Mouse (Mus musculus) Patski (cell line): ENCODE results near the gene Kri1. TPM values are rescaled to one million over a fixed set of nuclear protein-coding genes. Genes with fewer than 3 reads are reported as not detected.
"Not testable (repeated sequence)": the region's sequence is repeated elsewhere in the genome, so short reads cannot be mapped to it uniquely, and the experiment has no call there.

Experiments used
- ATAC-seq: fragments of 100-300 bp; one replicate; pipeline ENCODE4 v1.8.0; 2021
- CTCF ChIA-PET: fragments of 350-600 bp; sonication (Branson Sonifier 250); formaldehyde crosslinking; loops from one replicate; lab custom pipeline; 2022; ENCODE audit warnings: inconsistent platforms; lab: Charles Lee
- POLR2A ChIA-PET: fragments of 350-600 bp; sonication (Branson Sonifier 250); formaldehyde crosslinking; loops from one replicate; lab custom pipeline; 2022; ENCODE audit warnings: antibody characterized with exemption, inconsistent platforms; lab: Charles Lee
- DNase-seq: peaks from one replicate; pipeline ENCODE4 v3.0.0-alpha.2; 2011; ENCODE audit warnings: low read depth, low spot score
- H3K27me3 ChIP-seq: fragments of 371-371 bp; one replicate; pipeline ENCODE4 v1.5.1; 2021
- CTCF ChIP-seq: fragments of 100-300 bp; IDR thresholded peaks from one replicate; pipeline ENCODE4 v1.5.1; 2021
- in situ Hi-C: fragments of 300-500 bp; cut with MboI; formaldehyde crosslinking; loops from 3 replicates; pipeline ENCODE4 v1.11.1; 2018; ENCODE audit warnings: low pct_unique_long_range_greater_than_20kb, mixed read lengths
- polyA plus RNA-seq: library from polyadenylated mRNA; unstranded; gene quantifications from one replicate; pipeline ENCODE4 v1.2.3, GENCODE M21; 2021

The Kri1 gene
- polyA plus RNA-seq, 1 experiment from 2014 or later, result 36.9 TPM

- TF ChIP-seq CTCF, result no peak
- ChIA-PET CTCF (interaction anchor here (1.3 kb wide), 1 partner anchor 11 kb away, joined by 3 read pairs; no protein-coding TSS in a partner anchor), POLR2A (no interaction called here)
- ATAC-seq (peak; percentile 46), DNase-seq (no peak)
- in situ Hi-C loops, result no loop called here
- no peaks in the 10 kb centered on the region for H3K27me3 ChIP-seq
Measured at GRCm38 (mm10) chr9:21224576-21225414, 63.0 kb downstream of the Kri1 start.

GRCm38 (mm10) chr9:21223906-21224305, 63.9 kb downstream of the Kri1 start:
- CTCF ChIA-PET, result interaction anchor here (1.2 kb wide), 2 partner anchors 14 to 20 kb away, joined by 3 read pairs; no protein-coding TSS in a partner anchor
- in situ Hi-C loops, result no loop called here
- no peak for TF ChIP-seq CTCF
- POLR2A ChIA-PET, result interaction anchor here (0.6 to 1.1 kb wide), 2 partner anchors 55 to 193 kb away, joined by 3 to 6 read pairs; no protein-coding TSS in a partner anchor
- H3K27me3 ChIP-seq, result no peaks in the 10 kb centered on the region
- DNase-seq (no peak), ATAC-seq (no peak)

- ChIA-PET POLR2A (interaction anchor here (0.6 to 1.1 kb wide), 3 partner anchors 54 to 192 kb away, joined by 3 to 6 read pairs (median 3); no protein-coding TSS in a partner anchor), CTCF (interaction anchor here (1.1 to 1.2 kb wide), 3 partner anchors 15 to 134 kb away, joined by 3 read pairs; no protein-coding TSS in a partner anchor)
- DNase-seq, ATAC-seq, H3K27me3 ChIP-seq, in situ Hi-C loops: not testable (repeated sequence)
Measured at GRCm38 (mm10) chr9:21223490-21223889, 64.3 kb downstream of the Kri1 start.

Other genes starting within 250 kb of the Kri1 start
- gene Zglp1, start 220.9 kb downstream of the Kri1 start, polyA plus RNA-seq, result 0.10 TPM
- 0.15 TPM for gene Gm49373, start 214.9 kb downstream of the Kri1 start, polyA plus RNA-seq
- 61.0 TPM for gene Fdx1l, start 214.4 kb downstream of the Kri1 start, polyA plus RNA-seq
- 1.2 TPM for gene Gm38431, start 196.0 kb downstream of the Kri1 start, polyA plus RNA-seq
- gene Raver1, start 196.0 kb downstream of the Kri1 start, polyA plus RNA-seq, result 65.4 TPM
- gene Tyk2, start 156.7 kb downstream of the Kri1 start, polyA plus RNA-seq, result 20.3 TPM
- 312 TPM for gene Cdc37, start 138.0 kb downstream of the Kri1 start, polyA plus RNA-seq
- gene Pde4a, start 122.3 kb downstream of the Kri1 start, polyA plus RNA-seq, result 3.0 TPM
- gene Keap1, start 48.6 kb downstream of the Kri1 start, polyA plus RNA-seq, result 49.7 TPM
- gene S1pr5, start 39.5 kb downstream of the Kri1 start, polyA plus RNA-seq, result not detected
- gene Atg4d, start 22.7 kb downstream of the Kri1 start, polyA plus RNA-seq, result 42.7 TPM
- gene Cdkn2d, start 3.4 kb upstream of the Kri1 start, polyA plus RNA-seq, result 47.4 TPM
- gene Ap1m2, start 24.4 kb upstream of the Kri1 start, polyA plus RNA-seq, result not detected
- 245 TPM for gene Slc44a2, start 32.7 kb upstream of the Kri1 start, polyA plus RNA-seq
- 110 TPM for gene Ilf3, start 79.9 kb upstream of the Kri1 start, polyA plus RNA-seq
- 30.2 TPM for gene Qtrt1, start 123.9 kb upstream of the Kri1 start, polyA plus RNA-seq
- gene Dnm2, start 136.9 kb upstream of the Kri1 start, polyA plus RNA-seq, result 75.2 TPM
- 63.0 TPM for gene Tmed1, start 222.3 kb upstream of the Kri1 start, polyA plus RNA-seq
- gene AB124611, start 238.2 kb upstream of the Kri1 start, polyA plus RNA-seq, result not detected